Mouse (Mus musculus) gastrocnemius, postnatal 25 days (tissue): ENCODE measurements at regions not wholly inside any gene's neighbourhood (a gene's known extent, or its start where the extent isn't known, plus 50 kb on each side); places are given as distances from the start of the nearest gene placed in this dataset.

Source experiments
- DNase-seq: peaks from one replicate; pipeline ENCODE4 v3.0.0; 2022

DNA sequence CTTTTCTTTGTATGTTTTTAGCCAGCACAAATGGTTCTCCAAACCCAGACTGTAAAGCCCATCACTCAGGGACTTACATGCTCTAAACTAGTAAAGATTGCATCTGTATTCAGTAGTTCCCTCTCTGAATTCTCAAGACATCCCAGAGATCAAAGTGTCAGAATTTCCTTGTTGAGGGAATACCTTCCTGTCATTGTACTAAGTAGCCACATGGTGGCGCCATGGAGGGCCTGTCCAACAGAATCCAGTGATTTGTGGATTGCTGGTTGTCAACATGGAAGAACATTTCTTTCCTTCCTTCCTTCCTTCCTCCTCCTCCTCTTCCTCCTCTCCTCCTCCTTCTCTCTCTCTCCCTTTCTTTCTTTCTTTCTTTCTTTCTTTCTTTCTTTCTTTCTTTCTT lies 93.6 kb upstream of the Trpm1 start:
- no peak for DNase-seq

DNA sequence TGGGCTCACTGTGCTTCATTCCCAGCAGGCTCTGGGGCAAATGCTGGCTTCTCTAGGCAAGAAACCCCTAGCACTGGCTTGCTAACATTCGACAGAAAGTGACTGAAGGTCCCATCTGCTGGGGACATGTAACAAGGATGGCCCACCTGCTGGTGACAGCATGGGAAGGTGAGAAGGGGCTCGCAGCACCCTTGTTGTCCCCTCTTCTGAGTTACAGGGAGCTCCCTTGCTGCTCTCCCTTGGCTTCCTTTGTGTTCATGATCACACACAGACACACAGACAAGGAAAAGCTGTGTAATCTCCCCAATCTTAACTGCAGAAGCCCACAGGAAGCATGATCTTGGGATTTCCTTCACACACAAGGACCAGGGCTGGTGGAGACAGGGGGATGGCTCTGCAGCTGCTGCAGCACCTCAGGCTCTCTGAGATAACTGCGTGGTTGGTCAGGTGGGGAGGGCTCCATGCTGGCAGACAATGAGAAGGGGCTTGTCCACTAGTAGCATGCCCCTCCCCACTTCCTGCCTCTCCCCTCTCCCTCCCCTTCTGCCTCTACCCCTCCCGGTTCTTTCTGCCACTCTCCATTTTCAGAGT lies 95.3 kb upstream of the Trpm1 start:
- DNase-seq: no peak

DNA sequence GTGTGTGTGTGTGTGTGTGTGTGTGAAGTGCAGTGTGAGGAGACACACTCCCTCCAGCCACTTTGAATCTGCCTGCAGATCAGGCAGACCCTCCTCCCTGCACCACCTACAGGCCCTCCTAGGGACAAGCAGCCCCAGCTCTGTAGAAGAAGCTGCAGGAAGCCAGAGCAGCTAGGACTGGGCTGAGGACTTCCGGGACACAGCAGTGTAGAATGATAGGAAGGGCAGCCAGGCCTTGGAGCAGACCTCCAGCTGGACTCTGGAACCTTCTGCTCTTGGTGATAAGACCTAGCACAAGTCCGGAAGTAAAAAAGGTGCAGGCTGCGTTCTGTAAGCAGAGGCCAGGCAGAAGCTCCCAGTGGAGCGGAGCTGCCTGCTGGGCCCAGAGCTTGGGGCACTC lies 95.8 kb upstream of the Trpm1 start:
- no peak for DNase-seq

DNA sequence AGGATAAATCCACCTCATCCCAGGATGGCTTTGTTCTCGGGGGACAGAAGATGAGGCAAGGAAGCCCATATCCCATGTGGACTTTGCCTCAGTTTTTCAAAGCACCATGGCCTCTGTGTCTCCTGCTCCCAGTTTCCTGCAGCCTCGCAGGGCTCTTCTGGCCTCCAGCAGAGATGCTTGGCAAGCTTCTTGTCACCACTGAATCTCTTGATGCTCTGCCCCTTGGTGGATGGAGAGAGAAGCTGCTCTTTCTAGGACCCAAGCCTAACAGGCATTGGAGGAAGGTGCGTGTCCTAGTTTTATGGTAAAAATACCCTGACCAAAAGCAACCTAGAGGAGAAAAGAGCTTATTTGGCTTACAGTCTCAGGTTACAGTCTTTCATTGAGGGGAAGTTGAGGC lies 97.1 kb upstream of the Trpm1 start:
- DNase-seq: no peak

DNA sequence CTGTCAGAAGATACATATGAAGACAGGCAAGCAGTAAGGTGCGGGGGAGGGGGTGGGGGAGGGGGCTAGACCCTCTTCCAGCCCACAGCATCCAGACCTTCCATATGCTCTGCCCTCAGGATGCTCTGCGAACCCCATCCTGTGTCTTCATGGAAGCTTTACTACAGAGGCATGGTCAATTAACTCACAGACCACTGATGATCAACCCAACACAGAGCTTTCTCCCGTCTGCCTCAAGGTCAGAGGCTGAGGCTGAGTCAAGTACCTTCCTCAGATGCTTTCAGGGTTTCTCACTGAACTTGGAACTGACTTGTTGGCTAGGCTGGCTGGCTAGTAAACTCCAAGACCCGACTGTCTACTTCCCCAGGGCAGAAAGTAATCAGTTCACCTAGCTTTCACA lies 98.6 kb upstream of the Trpm1 start:
- no peak for DNase-seq

DNA sequence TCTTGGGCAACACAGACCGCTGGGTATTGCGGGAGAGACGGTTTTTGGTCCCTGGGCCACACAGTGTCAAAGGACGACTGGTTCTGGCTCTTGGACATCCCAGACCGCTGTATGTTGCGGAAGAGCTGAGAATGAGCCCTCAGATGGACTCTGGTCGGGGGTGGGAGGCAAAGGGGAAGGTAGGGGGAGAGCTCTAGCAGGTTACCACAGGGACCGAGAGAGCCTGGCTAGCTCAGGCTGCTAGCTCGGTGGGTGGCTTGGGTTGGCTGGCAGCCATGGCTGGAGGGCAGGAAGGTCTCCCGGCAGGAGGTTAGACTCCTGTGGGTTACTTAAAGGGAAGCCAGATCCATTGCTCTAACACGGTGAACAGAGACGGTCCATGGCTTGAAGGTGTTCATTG lies 99.9 kb upstream of the Trpm1 start:
- no peak for DNase-seq

DNA sequence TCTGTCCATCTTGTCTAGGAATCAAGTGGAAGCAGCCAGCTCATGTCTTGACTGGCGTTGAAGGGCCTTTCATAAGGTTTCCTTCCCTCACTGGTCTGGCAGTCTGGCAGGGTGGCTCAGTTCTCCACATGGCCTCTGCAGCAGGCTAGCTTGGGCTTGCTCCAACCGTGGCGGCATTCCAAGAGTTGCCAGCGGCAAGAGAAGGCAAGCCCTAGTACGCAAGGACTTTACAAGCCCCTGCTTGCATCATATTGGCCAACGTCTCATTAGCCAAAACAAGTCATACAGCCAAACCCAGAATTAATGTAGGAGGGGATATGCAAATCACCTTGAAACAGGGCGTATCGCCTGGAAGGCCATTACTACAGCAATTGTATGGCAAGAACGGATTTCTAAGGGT lies 101.2 kb upstream of the Trpm1 start:
- DNase-seq: peak; percentile 65

DNA sequence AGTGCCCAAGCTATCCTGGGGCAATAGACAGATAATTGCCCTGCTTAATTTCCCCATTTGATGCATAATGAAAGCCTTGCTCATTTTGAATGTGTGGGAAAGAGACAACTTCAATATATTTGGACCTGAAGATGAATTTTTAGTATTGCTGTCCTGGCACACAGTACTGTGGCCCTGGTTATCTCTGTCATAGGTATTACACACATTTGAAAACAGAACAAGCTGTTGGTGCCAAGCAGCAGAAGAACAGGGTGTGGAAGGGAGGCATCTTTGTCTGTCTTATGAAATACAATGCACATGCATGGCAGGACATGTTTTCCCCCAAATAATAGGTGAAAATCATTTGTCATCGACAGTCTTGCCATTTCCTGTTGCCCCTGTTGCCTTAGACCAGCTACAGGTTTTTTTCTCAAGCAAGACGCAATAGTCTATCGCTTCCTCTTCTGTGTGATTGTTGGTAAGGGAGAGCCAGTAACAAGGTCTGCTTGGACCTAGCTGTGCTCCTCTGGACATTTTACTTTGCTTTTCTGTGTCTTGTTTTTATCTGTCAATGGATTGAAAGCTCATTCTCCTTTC lies 102.7 kb upstream of the Trpm1 start:
- DNase-seq: no peak

DNA sequence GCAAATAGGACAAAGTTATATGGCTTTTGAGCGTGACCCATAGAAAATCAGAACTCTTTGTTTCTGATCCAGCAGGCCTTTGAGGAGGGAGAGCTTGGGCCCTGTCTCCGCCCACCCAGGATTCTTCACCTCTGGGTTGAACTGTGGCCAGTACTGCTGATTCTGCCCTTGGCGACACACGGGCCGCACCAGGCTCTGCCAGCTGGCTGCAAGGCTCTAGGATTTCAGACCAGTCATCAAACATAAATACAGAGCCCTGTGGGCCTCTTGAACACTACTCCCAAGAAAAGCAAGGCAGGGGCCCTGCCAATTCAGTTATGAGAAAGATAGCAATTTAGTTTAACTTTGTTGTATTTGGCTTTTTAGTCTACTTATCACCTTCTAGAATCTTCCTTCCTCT lies 103.4 kb upstream of the Trpm1 start:
- DNase-seq: peak; percentile 68

DNA sequence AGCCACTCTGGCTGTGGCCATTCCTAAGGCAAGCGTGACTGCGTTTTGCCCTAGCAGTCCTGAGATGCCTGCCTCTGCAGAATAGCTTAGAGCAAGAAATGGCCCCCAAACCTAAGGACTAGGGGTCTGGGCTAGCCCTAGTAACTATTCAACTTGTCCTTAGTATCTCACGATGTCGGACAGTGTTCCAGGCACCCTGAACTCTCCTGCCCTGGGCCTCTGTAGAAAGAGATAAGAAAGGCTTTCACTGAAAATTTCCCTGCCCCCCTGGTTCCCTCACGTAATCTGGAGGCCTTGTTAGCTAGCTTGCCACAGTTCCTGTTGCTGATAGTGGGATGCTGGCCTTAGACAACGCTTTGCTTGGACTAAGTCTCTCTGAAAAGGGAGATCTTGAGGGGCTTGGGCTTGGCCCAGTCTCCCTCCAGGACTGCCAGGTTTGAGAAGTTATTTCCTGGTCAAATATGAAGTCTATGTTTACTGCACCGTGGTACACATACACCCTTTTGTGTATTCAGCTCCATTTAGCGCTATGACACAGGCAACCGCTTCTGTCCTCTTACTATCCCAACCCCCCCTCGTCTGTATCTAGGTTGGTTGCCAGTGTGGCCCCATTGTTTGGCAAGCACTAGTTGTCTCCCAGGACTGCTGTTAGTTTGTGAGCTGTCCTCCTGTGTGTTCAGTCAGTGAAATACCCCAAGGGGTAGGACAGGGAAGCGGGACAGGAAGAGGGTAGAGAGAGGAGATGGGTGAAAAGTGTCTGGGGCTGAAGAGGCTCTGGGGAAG lies 104.3 kb upstream of the Trpm1 start:
- DNase-seq: no peak

DNA sequence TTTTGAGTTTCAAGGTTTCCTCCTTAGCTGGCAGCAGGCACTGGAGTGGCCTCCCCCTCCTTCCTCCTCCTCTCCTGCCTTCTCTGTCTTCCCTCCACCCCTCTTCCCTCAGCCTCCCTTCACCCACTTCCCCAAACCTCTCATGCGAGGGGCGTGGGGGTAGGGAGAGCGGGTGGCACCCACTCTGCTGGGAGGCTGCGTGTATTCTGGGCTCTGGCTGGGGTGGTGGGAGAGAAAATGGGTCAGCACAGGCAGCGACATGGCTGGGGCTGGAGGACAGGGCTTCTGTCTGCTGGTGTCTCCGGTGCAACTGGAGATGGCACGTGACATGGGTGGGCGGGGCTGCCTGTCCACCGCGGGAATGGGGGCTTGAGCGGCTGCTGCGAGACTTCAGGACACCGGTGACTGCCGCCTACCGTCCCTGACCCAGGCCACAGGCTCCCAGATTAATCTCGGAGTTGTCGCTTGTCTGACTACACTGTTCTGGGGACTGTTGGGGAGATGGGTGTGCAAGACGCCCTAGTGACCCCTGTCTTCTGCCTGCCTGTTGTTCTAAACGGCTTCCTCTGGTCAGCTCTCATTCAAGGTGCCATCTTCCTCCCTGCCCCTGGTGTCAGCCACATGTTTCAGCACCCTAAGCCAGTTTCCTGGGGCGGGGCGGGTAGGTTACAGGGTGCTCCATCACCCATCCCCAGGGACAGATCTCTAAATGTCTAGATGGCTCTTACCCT lies 105.0 kb upstream of the Trpm1 start:
- DNase-seq: peak; percentile 57

DNA sequence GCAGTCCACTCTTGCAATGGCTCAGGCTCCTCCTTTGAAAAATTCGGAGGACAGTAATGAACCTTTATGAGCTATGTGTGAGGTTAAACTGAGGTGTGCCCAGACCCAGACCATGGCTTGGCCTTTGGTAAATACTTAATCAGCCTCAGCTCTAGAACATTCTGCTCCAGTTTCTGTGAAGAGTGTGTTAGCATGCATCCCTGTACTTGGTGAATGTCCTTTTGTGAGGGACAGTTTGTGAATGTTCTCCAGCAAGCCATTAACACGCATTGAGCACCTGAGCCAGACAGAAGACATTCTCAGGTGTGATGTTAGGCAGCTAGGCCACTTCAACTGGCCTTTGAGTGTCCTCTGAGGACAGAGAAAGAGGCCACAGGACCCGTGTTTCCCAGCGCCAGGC lies 105.8 kb upstream of the Trpm1 start:
- no peak for DNase-seq

DNA sequence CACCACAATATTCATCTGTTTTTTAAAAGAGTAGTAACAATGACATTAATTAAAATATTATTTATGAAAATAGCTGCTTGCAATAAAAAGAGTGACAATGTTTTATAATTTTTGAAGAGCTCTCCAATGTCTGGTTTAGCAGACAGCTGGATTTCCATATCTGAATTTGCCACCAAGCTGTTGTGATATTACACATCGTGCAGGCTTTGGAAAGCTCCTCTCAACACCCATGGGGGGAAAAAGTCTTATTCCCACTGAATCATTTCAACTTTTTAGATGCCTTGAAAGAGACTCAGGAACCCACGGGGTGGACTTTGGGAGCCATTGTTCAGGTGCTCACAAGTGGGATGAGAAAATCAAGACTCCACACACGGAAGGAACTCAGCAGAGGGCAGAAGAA lies 106.6 kb upstream of the Klf13 start:
- DNase-seq: no peak

DNA sequence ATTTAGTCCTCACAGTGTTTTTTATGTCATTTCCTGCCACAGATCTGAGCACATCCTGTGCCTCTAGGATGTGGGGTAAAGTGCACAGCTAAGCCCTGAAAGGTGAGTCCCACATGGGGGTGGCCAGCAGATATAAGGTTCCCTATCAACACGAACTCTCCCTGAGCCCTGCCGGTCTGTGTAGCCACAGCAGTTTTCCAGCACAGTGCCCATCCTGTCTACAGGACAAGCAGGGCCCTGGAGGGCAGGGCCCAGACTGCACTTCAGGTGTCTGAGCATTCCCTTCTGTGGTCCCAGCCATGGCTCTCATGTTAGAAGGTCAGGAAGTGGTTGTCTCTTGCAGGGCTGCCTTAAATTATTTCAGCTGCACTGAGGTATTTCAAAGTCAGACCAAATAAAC lies 104.3 kb upstream of the Klf13 start:
- no peak for DNase-seq

DNA sequence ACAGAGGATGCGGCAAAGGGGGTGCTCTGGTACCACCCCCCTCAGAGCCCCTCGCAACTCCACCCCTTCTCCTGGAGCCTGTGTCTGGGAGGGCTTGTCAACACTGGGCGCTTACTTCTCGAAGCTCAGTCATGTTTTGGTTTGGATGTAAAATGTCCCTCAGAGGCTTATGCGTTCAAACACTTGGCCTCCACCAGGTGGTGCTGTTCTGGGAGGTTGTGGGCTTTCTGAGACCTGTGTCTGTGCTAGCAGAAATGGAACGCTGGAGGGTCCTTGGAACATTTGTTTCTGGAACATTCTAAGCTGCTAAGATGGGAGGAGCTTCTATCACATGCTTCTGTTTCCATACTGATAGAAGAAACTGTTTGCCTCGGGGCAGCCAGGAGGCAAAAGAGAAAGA lies 102.6 kb upstream of the Klf13 start:
- DNase-seq: no peak

DNA sequence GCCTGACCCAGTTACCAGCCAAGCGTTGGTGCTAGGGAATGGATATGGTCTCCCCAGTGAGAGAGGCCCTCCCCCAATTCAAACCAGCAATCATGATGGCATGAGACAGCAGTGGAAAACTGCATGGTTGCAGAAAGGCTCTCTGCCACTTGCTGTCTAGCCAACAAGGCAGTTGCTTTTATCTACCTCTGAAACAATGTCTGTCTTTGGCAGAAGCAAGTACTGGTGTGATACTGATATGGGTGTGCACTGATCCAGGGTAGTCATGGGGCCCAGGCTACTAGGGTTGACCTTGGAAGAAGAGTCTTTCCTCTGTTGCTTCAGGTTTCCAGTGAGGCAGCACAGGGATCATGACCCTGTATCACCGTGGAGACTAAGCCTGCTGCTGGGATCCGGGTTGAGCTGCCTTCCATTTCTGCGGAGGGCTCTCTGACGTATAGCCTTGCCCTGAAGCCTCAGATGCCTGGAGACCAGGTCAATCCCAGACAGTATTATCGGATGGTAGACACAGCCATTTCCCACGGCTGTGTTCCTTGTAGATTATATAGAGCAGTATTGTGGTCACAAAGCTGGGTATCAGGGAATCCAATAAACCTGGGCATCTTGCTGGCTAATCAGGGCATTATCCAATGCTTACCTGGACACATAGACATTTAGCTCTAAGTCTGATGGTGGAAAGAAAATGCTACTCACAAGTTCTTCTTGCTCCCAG lies 101.5 kb upstream of the Klf13 start:
- DNase-seq: no peak

DNA sequence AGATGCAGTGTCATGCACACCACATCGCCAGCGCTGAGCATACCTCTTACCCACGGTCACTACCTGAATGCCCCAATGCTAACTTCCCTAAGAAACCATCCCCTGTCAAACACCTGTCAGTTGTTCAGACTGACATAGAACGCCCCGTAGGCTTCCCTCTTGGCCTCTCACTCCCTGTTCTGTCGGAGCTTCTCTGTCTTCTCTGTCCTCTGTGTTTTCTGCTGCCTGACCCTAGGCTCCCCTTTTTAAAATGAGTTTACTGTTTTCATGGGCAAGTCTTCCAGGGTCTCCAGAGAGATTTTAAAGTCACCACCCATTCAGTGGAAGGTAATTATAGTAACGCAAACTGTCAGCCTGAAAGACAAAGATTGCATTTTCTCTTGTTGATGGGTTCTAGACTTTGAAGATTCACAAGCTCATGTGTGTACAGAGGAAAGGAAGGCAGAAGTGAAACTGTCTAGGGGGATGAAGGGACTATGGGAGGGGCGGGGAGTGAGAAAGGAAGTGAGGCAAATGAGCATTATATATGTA lies 99.1 kb upstream of the Klf13 start:
- no peak for DNase-seq

DNA sequence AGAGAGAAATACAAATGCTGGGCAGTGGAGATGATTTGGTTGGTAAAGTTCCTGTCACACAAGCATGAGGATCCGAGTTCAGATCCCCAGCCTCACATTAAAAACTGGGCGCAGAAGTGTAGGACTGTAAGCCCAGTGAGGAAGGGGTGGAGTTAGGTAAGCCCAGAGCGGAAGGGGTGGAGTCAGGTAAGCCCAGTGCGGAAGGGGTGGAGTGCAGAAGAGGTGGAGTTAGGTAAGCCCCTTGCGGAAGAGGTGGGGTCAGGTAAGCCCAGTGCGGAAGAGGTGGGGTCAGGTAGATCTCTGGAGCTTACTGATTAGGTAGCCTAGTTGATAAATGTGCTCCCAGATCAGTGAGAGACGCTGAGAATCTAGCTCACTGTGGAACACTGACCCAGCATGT lies 97.4 kb upstream of the Klf13 start:
- DNase-seq: no peak

DNA sequence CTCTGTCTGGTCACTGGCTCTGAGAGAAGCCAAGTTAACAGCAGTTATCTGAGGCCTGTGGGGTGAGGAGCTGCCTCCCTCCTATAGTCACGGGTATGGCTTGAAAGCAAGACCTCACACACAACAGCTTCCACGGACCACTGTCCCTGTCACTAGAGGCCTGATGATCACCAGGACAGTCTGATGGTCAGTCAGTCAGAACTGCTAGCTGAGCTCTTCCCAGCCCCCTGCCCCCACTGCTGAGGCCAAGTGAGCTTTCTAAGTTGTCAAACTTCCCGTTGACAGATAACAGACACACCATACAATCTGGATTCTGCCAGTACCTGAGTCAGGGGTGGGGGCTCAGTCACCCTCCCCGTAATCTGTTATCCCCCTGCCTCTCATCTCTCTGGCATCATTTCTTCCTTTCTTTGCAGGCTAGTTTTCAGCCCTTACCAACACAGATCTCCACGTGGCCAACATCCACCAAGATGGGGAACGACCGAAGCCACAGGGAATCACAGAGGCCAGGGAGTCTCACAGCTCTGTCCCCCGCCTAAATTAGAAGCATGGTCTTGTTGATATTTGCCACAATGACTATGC lies 96.4 kb upstream of the Klf13 start:
- DNase-seq: no peak

DNA sequence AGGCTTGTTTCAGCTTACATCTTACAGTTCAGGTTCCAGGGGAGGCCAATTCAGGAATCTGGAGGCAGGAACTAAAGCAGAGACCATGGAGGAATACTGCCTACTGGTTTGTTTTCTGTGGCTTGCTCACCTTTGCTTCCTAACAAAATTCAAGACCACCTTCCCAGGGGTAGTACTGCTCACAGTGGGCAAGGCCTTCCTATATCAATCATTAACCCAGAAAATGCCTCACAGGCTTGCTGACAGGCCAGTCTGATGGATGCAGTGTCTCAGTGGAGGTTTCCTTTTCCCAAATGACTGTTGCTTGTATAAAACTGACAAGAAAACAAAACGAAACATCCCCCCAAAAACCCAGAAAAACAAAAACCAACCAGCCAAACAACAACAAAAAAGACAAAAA lies 95.8 kb upstream of the Klf13 start:
- no peak for DNase-seq

DNA sequence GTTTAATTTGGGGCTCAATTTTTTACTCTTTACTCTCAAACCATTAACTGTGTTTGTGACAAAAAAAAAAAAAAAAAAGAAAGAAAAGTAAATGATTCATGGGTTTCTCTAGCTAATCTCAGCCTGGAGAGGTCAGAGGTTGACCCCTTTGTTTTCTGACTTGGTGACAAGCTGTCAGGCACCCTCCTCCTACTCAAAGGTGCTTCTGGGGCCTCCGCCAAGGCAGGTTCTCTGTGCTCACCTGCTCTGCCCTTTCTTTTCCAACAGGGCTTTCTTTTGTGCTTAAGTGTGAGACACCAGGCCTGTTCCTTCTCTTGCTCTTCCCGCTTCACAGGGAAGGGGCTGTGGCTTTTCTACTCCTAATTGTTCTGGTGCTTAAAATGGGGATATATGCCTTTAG lies 94.7 kb upstream of the Klf13 start:
- DNase-seq: no peak

DNA sequence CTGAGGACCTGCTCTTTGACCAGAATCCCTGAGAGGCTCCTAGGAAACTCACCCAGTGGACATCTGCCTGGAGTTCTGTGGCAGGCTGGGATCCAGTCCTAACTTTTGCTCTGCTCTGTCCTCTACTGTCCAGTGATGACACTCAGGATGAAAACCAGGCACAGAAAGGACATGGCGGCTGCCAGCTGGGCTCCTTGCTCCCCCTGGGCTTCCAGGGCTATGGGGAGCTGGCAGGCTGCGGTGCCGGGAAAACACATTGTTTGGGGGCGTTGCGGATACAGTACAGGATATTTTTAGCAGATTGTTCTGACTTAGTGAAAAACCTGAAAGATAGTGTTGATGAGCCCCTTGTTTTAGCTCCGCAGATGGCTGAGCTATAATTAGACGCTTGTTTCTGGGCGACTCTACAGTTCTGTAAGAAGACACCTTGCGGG lies 94.2 kb upstream of the Klf13 start:
- peak; percentile 42 for DNase-seq
